In the genomic region with DNA sequence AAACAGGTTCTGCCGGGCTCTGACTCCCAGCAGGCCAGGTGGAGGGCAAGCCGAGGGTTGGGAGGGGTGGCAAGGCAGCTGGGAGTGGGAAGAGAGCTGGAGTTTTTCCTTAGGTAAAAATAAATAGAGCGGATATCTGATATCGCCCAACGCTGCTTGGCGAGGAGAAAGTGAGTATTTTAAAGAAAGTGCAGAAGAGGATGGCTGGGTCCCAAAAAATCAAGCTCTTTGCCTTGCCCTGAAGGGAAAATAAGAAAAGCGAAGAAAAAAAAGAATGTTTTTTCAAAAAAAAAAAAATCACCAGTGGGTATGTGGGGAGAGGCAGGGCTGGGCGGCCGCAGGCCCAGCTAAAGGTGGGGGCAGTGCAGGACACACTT, we compare ENCODE assay signal across 8 mouse cellular contexts. TPM values are rescaled to one million over a fixed set of nuclear protein-coding genes. Genes with fewer than 3 reads are reported as not detected.
DNase-seq lines count a peak whose midpoint lies in the region; ATAC-seq lines count a peak whose summit lies in the region.

No protein-coding gene starts in this region.

- peak overlapping the region; percentile 65 for H3K4me3 ChIP-seq in heart, embryonic 16.5 days (ENCODE audit: low read length)
- peak overlapping the region; percentile 55 for H3K4me3 ChIP-seq in hindbrain, embryonic 11.5 days (ENCODE audit: low read depth, low read length)
- H3K4me3 ChIP-seq in midbrain, embryonic 12.5 days, result peak overlapping the region; percentile 50

- peak overlapping the region; percentile 93 for H3K27ac ChIP-seq in heart, embryonic 16.5 days (ENCODE audit: low read length)
- H3K27ac ChIP-seq in hindbrain, embryonic 11.5 days (ENCODE audit: low read depth, low read length), result 0 out of 2 replicates have a peak overlapping the region, but pooled peaks have one; percentile 20
- peak overlapping the region; percentile 63; the same call in 1 of the 2 replicates for H3K27ac ChIP-seq in midbrain, embryonic 12.5 days (replicated peaks)

- DNase-seq in heart, postnatal 10 days, result no peak
- DNase-seq in brain, adult 2 months (ENCODE audit: low read depth, low spot score), result peak; percentile 46
- no peak for DNase-seq in hindbrain, embryonic 11.5 days (ENCODE audit: low spot score)
- DNase-seq in spleen, postnatal 36 days (ENCODE audit: low spot score in 2 of 2), result no peak
- DNase-seq in gastrocnemius, postnatal 36 days, result no peak
- DNase-seq in kidney, postnatal 14 days, result no peak

- no peaks in the 10 kb centered on the region for H3K9me3 ChIP-seq in heart, embryonic 16.5 days (replicated peaks; ENCODE audit: control insufficient read depth, low read length)
- no peaks in the 10 kb centered on the region for H3K9me3 ChIP-seq in hindbrain, embryonic 11.5 days (ENCODE audit: control insufficient read depth, low read length)
- H3K9me3 ChIP-seq in midbrain, embryonic 12.5 days, result no peaks in the 10 kb centered on the region

- no peaks in the 10 kb centered on the region for H3K36me3 ChIP-seq in heart, embryonic 16.5 days (ENCODE audit: control insufficient read depth, insufficient read depth)
- no peaks in the 10 kb centered on the region for H3K36me3 ChIP-seq in hindbrain, embryonic 11.5 days (ENCODE audit: control insufficient read depth, insufficient read depth, low read length)
- H3K36me3 ChIP-seq in midbrain, embryonic 12.5 days, result no peaks in the 10 kb centered on the region

- intact Hi-C loops in heart, postnatal 10 days (cut with DNase I), result loop anchor here (2.0 to 5.0 kb wide), 5 partner anchors 53 to 331 kb away; a partner anchor contains a TSS
- intact Hi-C loops in gastrocnemius, postnatal 36 days (cut with DNase I), result loop anchor here (2.0 to 5.0 kb wide), 5 partner anchors 36 to 229 kb away; no protein-coding TSS in a partner anchor

- 23% methylated on average over 9 of the region's 9 CpGs for WGBS in heart, embryonic 16.5 days
- 11% methylated on average over 9 of the region's 9 CpGs for WGBS in hindbrain, embryonic 11.5 days
- 6% methylated on average over 9 of the region's 9 CpGs for WGBS in midbrain, embryonic 12.5 days

- peaks cover 25% of the 10 kb centered on the region for H3K4me1 ChIP-seq in heart, embryonic 16.5 days (ENCODE audit: control insufficient read depth, insufficient read depth, low read length)
- H3K4me1 ChIP-seq in hindbrain, embryonic 11.5 days (replicated peaks; ENCODE audit: control insufficient read depth, insufficient read depth, low read length), result peaks cover 9% of the 10 kb centered on the region
- H3K4me1 ChIP-seq in midbrain, embryonic 12.5 days, result peaks cover 24% of the 10 kb centered on the region

- H3K27me3 ChIP-seq in heart, embryonic 16.5 days (ENCODE audit: control insufficient read depth, insufficient read depth, low read length), result no peaks in the 10 kb centered on the region
- peaks cover 7% of the 10 kb centered on the region; the same call in 1 of the 2 replicates for H3K27me3 ChIP-seq in hindbrain, embryonic 11.5 days (ENCODE audit: control insufficient read depth, insufficient read depth, low read length)
- peaks cover 40% of the 10 kb centered on the region for H3K27me3 ChIP-seq in midbrain, embryonic 12.5 days

- peak overlapping the region; percentile 85 for H3K9ac ChIP-seq in heart, embryonic 16.5 days (ENCODE audit: low read length)
- peak overlapping the region; percentile 72 for H3K9ac ChIP-seq in hindbrain, embryonic 11.5 days (ENCODE audit: low read depth, low read length)
- H3K9ac ChIP-seq in midbrain, embryonic 12.5 days (replicated peaks), result peak overlapping the region; percentile 62; the same call in 1 of the 2 replicates

- ATAC-seq in heart, embryonic 16.5 days (replicated peaks; ENCODE audit: extremely low read depth, insufficient read depth, low FRiP score), result no peak
- no peak for ATAC-seq in hindbrain, embryonic 11.5 days (ENCODE audit: low FRiP score)
- no peak for ATAC-seq in midbrain, embryonic 12.5 days (ENCODE audit: low FRiP score, low read depth)

- H3K4me2 ChIP-seq in heart, embryonic 16.5 days (ENCODE audit: low read depth, low read length), result peak overlapping the region; percentile 78
- peak overlapping the region; percentile 86 for H3K4me2 ChIP-seq in hindbrain, embryonic 11.5 days (replicated peaks; ENCODE audit: low read depth, low read length)
- peak overlapping the region; percentile 73 for H3K4me2 ChIP-seq in midbrain, embryonic 12.5 days (replicated peaks)

RNA-seq across cellular contexts. Expression of a gene that starts 0.7 kb away (rescaled TPM):
- polyA plus RNA-seq in heart, embryonic 16.5 days (2015; fragmentation: Nextera tagmentation; extraction: Ambion mirVana), result 23.9 and 26.1 TPM in 2 replicates
- 10 to 100 TPM; 19.8 to 20.7 TPM for total RNA-seq in heart, postnatal 10 days (2021)
- polyA plus RNA-seq in hindbrain, embryonic 11.5 days (2014; fragmentation: Nextera tagmentation; extraction: Ambion mirVana), result 5.7 and 6.0 TPM in 2 replicates
- polyA plus RNA-seq in midbrain, embryonic 12.5 days (2016; fragmentation: Nextera tagmentation; extraction: Ambion mirVana), result 7.6 and 15.7 TPM in 2 replicates
- 10 to 100 TPM; 26.0 to 31.0 TPM for total RNA-seq in gastrocnemius, postnatal 36 days (2021)

RNA-seq across cellular contexts. Expression of a gene that starts 4.2 kb away (rescaled TPM):
- 116 and 118 TPM in 2 replicates for polyA plus RNA-seq in heart, embryonic 16.5 days (2015; fragmentation: Nextera tagmentation; extraction: Ambion mirVana)
- total RNA-seq in heart, postnatal 10 days (2021), result 10 to 100 TPM; 30.2 to 34.0 TPM
- 93.8 and 102 TPM in 2 replicates for polyA plus RNA-seq in hindbrain, embryonic 11.5 days (2014; fragmentation: Nextera tagmentation; extraction: Ambion mirVana)
- polyA plus RNA-seq in midbrain, embryonic 12.5 days (2016; fragmentation: Nextera tagmentation; extraction: Ambion mirVana), result 86.9 and 91.5 TPM in 2 replicates
- total RNA-seq in gastrocnemius, postnatal 36 days (2021), result 1 to 10 TPM; 7.8 to 9.0 TPM

Comparison
In these comparisons a context has a peak if more than half of its experiments do, and no peak if none do; other contexts are left out.
1. H3K27ac ChIP-seq: peak in every context shown above with its lines; median percentile 93 in heart, embryonic 16.5 days; 63 in midbrain, embryonic 12.5 days; 20 in hindbrain, embryonic 11.5 days.